ENCODE assay signal across 22 mouse cellular contexts in genomic region chr15:87518161-87518560, GRCm38 (mm10). TPM values are rescaled to one million over a fixed set of nuclear protein-coding genes. Genes with fewer than 3 reads are reported as not detected.
"Had no signal": no experiment of that assay in that cellular context is flagged by ENCODE, and none has a peak within 500 bp of the region (broad histone marks: within the 10 kb centered on the region; RNA-seq: fewer than 3 reads in every experiment).

No protein-coding gene starts in this region.

- H3K4me1 ChIP-seq: liver, embryonic 15.5 days; lung, embryonic 15.5 days; megakaryocyte, embryonic 14.5 days; midbrain, embryonic 13.5 days; neural tube, embryonic 12.5 days had no signal

- H3K36me3 ChIP-seq: liver, embryonic 15.5 days; lung, embryonic 15.5 days; midbrain, embryonic 13.5 days; neural tube, embryonic 12.5 days had no signal

- H3K27me3 ChIP-seq: liver, embryonic 15.5 days; lung, embryonic 15.5 days; megakaryocyte, embryonic 14.5 days; midbrain, embryonic 13.5 days; neural tube, embryonic 12.5 days had no signal

- H3K4me3 ChIP-seq: liver, embryonic 15.5 days; lung, embryonic 15.5 days; megakaryocyte, embryonic 14.5 days; midbrain, embryonic 13.5 days; neural tube, embryonic 12.5 days had no signal

- H3K9me3 ChIP-seq: liver, embryonic 15.5 days; lung, embryonic 15.5 days; midbrain, embryonic 13.5 days; neural tube, embryonic 12.5 days had no signal

- H3K9ac ChIP-seq: liver, embryonic 15.5 days; liver, postnatal 0 days; lung, embryonic 15.5 days; midbrain, embryonic 13.5 days; neural tube, embryonic 12.5 days had no signal

- H3K4me2 ChIP-seq: liver, embryonic 15.5 days; lung, embryonic 15.5 days; midbrain, embryonic 11.5 days; midbrain, embryonic 13.5 days; neural tube, embryonic 12.5 days had no signal

- H3K27ac ChIP-seq: liver, embryonic 15.5 days; lung, embryonic 15.5 days; macrophage; midbrain, embryonic 13.5 days; neural tube, embryonic 12.5 days had no signal

- DNase-seq: liver, postnatal 0 days; lung, adult 2 months; lung, postnatal 14 days; lung, postnatal 36 days; right cerebral cortex, postnatal 25 days; right cerebral cortex, postnatal 4 days; spleen, adult 18-20 months; thymus, adult 18-20 months; thymus, postnatal 14 days; thymus, postnatal 36 days had no signal

- ATAC-seq: liver, postnatal 0 days; lung, postnatal 0 days; midbrain, embryonic 13.5 days; midbrain, embryonic 16.5 days had no signal

RNA-seq across cellular contexts. Expression of gene Fam19a5, which starts 25.9 kb away (rescaled TPM):
- total RNA-seq: megakaryocyte progenitor cell, adult 5-6 weeks; monocyte, adult 5-6 weeks; neutrophil, adult 5-6 weeks had no signal
- polyA plus RNA-seq: liver, embryonic 15.5 days; liver, postnatal 0 days; macrophage had no signal
